In genomic region chr11:69729063-69729462, GRCm38 (mm10) we compare ENCODE assay signal across 10 mouse cellular contexts. TPM values are rescaled to one million over a fixed set of nuclear protein-coding genes. Genes with fewer than 3 reads are reported as not detected.
DNase-seq lines count a peak whose midpoint lies in the region; TF ChIP-seq lines count a peak whose summit lies in the region.
"Had no signal": no experiment of that assay in that cellular context is flagged by ENCODE, and none has a peak within 500 bp of the region (broad histone marks: within the 10 kb centered on the region; RNA-seq: fewer than 3 reads in every experiment).

No protein-coding gene starts in this region.

- peak; percentile 34 to 48 for DNase-seq in layer of hippocampus, postnatal 10 days (ENCODE audit: low spot score in 2 of 2)
- no peak for DNase-seq in layer of hippocampus, adult 9-10 months (ENCODE audit: low spot score)
- DNase-seq in MEL (ENCODE audit: low read depth, low spot score), result peak; percentile 97
- peak; percentile 58 for DNase-seq in gastrocnemius, postnatal 10 days
- peak; percentile 56 to 73 for DNase-seq in lung, adult 18-20 months
- DNase-seq in spleen, postnatal 14 days (ENCODE audit: low spot score in 2 of 2), result peak; percentile 50 to 72
- DNase-seq in frontal cortex, postnatal 14 days (ENCODE audit: low spot score in 2 of 2), result no peak

- H3K27ac ChIP-seq in MEL (ENCODE audit: control insufficient read depth, low read depth, low read length), result no peak overlapping the region
- H3K27ac ChIP-seq in bone marrow, adult 2 months (ENCODE audit: control insufficient read depth, insufficient read depth, low read depth, low read length, poor library complexity), result no peak overlapping the region
- H3K27ac ChIP-seq: heart, embryonic 13.5 days had no signal

- TF ChIP-seq RAD21 in MEL (IDR thresholded peaks at IDR 0.05; ENCODE audit: low read depth, low read length), result peak; percentile 97

- no peaks in the 10 kb centered on the region for H3K9me3 ChIP-seq in MEL (replicated peaks; ENCODE audit: insufficient read depth, low read length)
- H3K9me3 ChIP-seq: heart, embryonic 13.5 days had no signal

- peak; percentile 82 to 97 (median 91) for TF ChIP-seq CTCF in MEL (IDR thresholded peaks at IDR 0.05 in 2 of 3, conservative IDR thresholded peaks at IDR 0.05 in 1 of 3; ENCODE audit: control insufficient read depth in 1 of 3, insufficient read depth in 1 of 3, low read depth in 2 of 3, low read length in 3 of 3, poor library complexity in 1 of 3, severe bottlenecking in 1 of 3)
- peak; percentile 54 for TF ChIP-seq CTCF in bone marrow, adult 2 months (IDR thresholded peaks at IDR 0.05; ENCODE audit: control insufficient read depth, insufficient read depth, low read length)

- TF ChIP-seq EP300 in MEL (IDR thresholded peaks at IDR 0.05; ENCODE audit: low read depth in 1 of 2, low read length in 2 of 2), result no peak

- H3K36me3 ChIP-seq in MEL (ENCODE audit: control insufficient read depth in 1 of 2, insufficient read depth in 2 of 2, low read length in 2 of 2), result peaks cover 0 to 2% of the 10 kb centered on the region in 2 experiments; a peak in 2 of 4 replicates

- TF ChIP-seq POLR2A in MEL (IDR thresholded peaks at IDR 0.05; ENCODE audit: control insufficient read depth in 1 of 2, insufficient read depth in 1 of 2, low read depth in 1 of 2, low read length in 2 of 2, poor library complexity in 1 of 2), result no peak
- no peak for TF ChIP-seq POLR2A in bone marrow, adult 2 months (IDR thresholded peaks at IDR 0.05; ENCODE audit: borderline replicate concordance, control insufficient read depth, low read depth, low read length)

- H3K27me3 ChIP-seq in MEL (ENCODE audit: control insufficient read depth in 1 of 2, insufficient read depth in 2 of 2, low read length in 2 of 2), result no peaks in the 10 kb centered on the region
- H3K27me3 ChIP-seq: heart, embryonic 13.5 days had no signal

- H3K4me1 ChIP-seq in MEL (ENCODE audit: control insufficient read depth in 1 of 2, insufficient read depth in 2 of 2, low read length in 2 of 2), result 0 out of 4 replicates have a peak, but pooled peaks cover 2% of the 10 kb centered on the region in 2 experiments
- no peaks in the 10 kb centered on the region for H3K4me1 ChIP-seq in bone marrow, adult 2 months (ENCODE audit: control insufficient read depth, insufficient read depth, low read length)
- H3K4me1 ChIP-seq: heart, embryonic 13.5 days had no signal

- 45% methylated on average over 3 of the region's 3 CpGs for WGBS in bone marrow, adult 2 months

- no peak overlapping the region for H3K9ac ChIP-seq in MEL (ENCODE audit: control insufficient read depth, low read depth, low read length, poor library complexity, severe bottlenecking)
- H3K9ac ChIP-seq: heart, embryonic 13.5 days had no signal

- no peaks in the 10 kb centered on the region for H3K79me2 ChIP-seq in MEL (ENCODE audit: control insufficient read depth, insufficient read depth, low read length, poor library complexity)

- no peak overlapping the region for H3K4me3 ChIP-seq in MEL (ENCODE audit: control insufficient read depth in 1 of 2, insufficient read depth in 1 of 2, low read depth in 2 of 2, low read length in 2 of 2)
- H3K4me3 ChIP-seq in bone marrow, adult 2 months (replicated peaks; ENCODE audit: control insufficient read depth, low read depth, low read length), result no peak overlapping the region
- H3K4me3 ChIP-seq: heart, embryonic 13.5 days; myocyte had no signal

TF ChIP-seq in MEL, 35 proteins besides CTCF, POLR2A, EP300 and RAD21:
- TF ChIP-seq HCFC1 (IDR thresholded peaks at IDR 0.05; ENCODE audit: low read depth, low read length) (0 out of 2 replicates have a peak, but pooled peaks have one; percentile 47), MAZ (IDR thresholded peaks at IDR 0.05; ENCODE audit: low read depth, low read length) (peak; percentile 65; the same call in 1 of the 2 replicates), ZC3H11A (IDR thresholded peaks at IDR 0.05; ENCODE audit: low read depth, low read length) (peak; percentile 95), ZNF384 (IDR thresholded peaks at IDR 0.05; ENCODE audit: low read depth, low read length) (0 out of 2 replicates have a peak, but pooled peaks have one; percentile 24), NELFE (IDR thresholded peaks at IDR 0.05; ENCODE audit: low read depth, low read length) (no peak), MAX (IDR thresholded peaks at IDR 0.05; ENCODE audit: low read length) (no peak), SIN3A (IDR thresholded peaks at IDR 0.05; ENCODE audit: low read length) (no peak; the same call in 1 of the 2 replicates), MEF2A (IDR thresholded peaks at IDR 0.05; ENCODE audit: extremely low read depth, insufficient replicate concordance, low read depth, low read length, poor library complexity, severe bottlenecking) (no peak), JUND (IDR thresholded peaks at IDR 0.05; ENCODE audit: low read depth, low read length) (no peak), RCOR1 (IDR thresholded peaks at IDR 0.05; ENCODE audit: low read depth, low read length) (no peak), POLR2AphosphoS2 (IDR thresholded peaks at IDR 0.05; ENCODE audit: low read length) (no peak), ZKSCAN1 (IDR thresholded peaks at IDR 0.05; ENCODE audit: low read depth, low read length) (no peak), SMC3 (IDR thresholded peaks at IDR 0.05; ENCODE audit: low read depth, low read length) (peak; percentile 95), TCF12 (IDR thresholded peaks at IDR 0.05; ENCODE audit: low read depth, low read length) (0 out of 2 replicates have a peak, but pooled peaks have one; percentile 4), USF2 (IDR thresholded peaks at IDR 0.05; ENCODE audit: borderline replicate concordance in 1 of 2, insufficient read depth in 1 of 2, low read depth in 1 of 2, low read length in 2 of 2) (no peak)

RNA-seq across cellular contexts. Expression of gene Polr2a, which starts 29.4 kb away (rescaled TPM):
- total RNA-seq in layer of hippocampus, postnatal 10 days (2021), result 10 to 100 TPM; 55.6 to 59.4 TPM
- 16.6 and 22.2 TPM in 2 replicates for total RNA-seq in MEL (2012; rRNA removed)
- 100 to 1,000 TPM in 1 of 2 experiments, 10 to 100 TPM in 1; 73.9 to 193 TPM for polyA plus RNA-seq in MEL (2012; ENCODE audit: insufficient read depth in 1 of 2, insufficient read length in 2 of 2, low read depth in 1 of 2, low replicate concordance in 2 of 2, missing spikeins in 1 of 2)
- polyA plus RNA-seq in bone marrow, adult 2 months (2011; ENCODE audit: insufficient read depth, insufficient read length, low replicate concordance, missing spikeins), result 28.8 and 49.2 TPM in 2 replicates
- total RNA-seq in gastrocnemius, postnatal 10 days (2021), result 10 to 100 TPM; 45.9 to 49.4 TPM

RNA-seq across cellular contexts. Expression of gene Slc35g3, which starts 32.7 kb away (rescaled TPM):
- total RNA-seq in layer of hippocampus, postnatal 10 days (2021), result under 1 TPM in 1 of 2 experiments, not detected in 1; 0.22 TPM
- 0.08 TPM in 1 of 2 replicates, not detected in the other for total RNA-seq in MEL (2012; rRNA removed)
- polyA plus RNA-seq in MEL (2012; ENCODE audit: insufficient read depth in 1 of 2, insufficient read length in 2 of 2, low read depth in 1 of 2, low replicate concordance in 2 of 2, missing spikeins in 1 of 2), result under 1 TPM in 1 of 2 experiments, not detected in 1; 0.22 TPM
- polyA plus RNA-seq in bone marrow, adult 2 months (2011; ENCODE audit: insufficient read depth, insufficient read length, low replicate concordance, missing spikeins), result not detected in 2 replicates
- not detected for total RNA-seq in gastrocnemius, postnatal 10 days (2021)

RNA-seq across cellular contexts. Expression of gene Tnfsfm13, which starts 33.2 kb away (rescaled TPM):
- under 1 TPM; 0.69 to 0.76 TPM for total RNA-seq in layer of hippocampus, postnatal 10 days (2021)
- total RNA-seq in MEL (2012; rRNA removed), result not detected in 2 replicates
- not detected for polyA plus RNA-seq in MEL (2012; ENCODE audit: insufficient read depth in 1 of 2, insufficient read length in 2 of 2, low read depth in 1 of 2, low replicate concordance in 2 of 2, missing spikeins in 1 of 2)
- 7.6 and 17.0 TPM in 2 replicates for polyA plus RNA-seq in bone marrow, adult 2 months (2011; ENCODE audit: insufficient read depth, insufficient read length, low replicate concordance, missing spikeins)
- total RNA-seq in gastrocnemius, postnatal 10 days (2021), result 1 to 10 TPM; 2.9 to 4.5 TPM

RNA-seq across cellular contexts. Expression of gene Tnfsf12, which starts 33.4 kb away (rescaled TPM):
- total RNA-seq in layer of hippocampus, postnatal 10 days (2021), result 1 to 10 TPM; 6.7 to 8.3 TPM
- total RNA-seq in MEL (2012; rRNA removed), result not detected in 2 replicates
- under 1 TPM in 1 of 2 experiments, not detected in 1; 0.10 TPM for polyA plus RNA-seq in MEL (2012; ENCODE audit: insufficient read depth in 1 of 2, insufficient read length in 2 of 2, low read depth in 1 of 2, low replicate concordance in 2 of 2, missing spikeins in 1 of 2)
- 4.2 and 7.1 TPM in 2 replicates for polyA plus RNA-seq in bone marrow, adult 2 months (2011; ENCODE audit: insufficient read depth, insufficient read length, low replicate concordance, missing spikeins)
- total RNA-seq in gastrocnemius, postnatal 10 days (2021), result 10 to 100 TPM; 15.9 to 17.6 TPM

RNA-seq across cellular contexts. Expression of gene Zbtb4, which starts 36.6 kb away (rescaled TPM):
- total RNA-seq in layer of hippocampus, postnatal 10 days (2021), result 10 to 100 TPM; 69.7 to 72.8 TPM
- total RNA-seq in MEL (2012; rRNA removed), result 1.4 and 2.4 TPM in 2 replicates
- 1 to 10 TPM in 1 of 2 experiments, not detected in 1; 2.7 TPM for polyA plus RNA-seq in MEL (2012; ENCODE audit: insufficient read depth in 1 of 2, insufficient read length in 2 of 2, low read depth in 1 of 2, low replicate concordance in 2 of 2, missing spikeins in 1 of 2)
- 8.4 and 13.8 TPM in 2 replicates for polyA plus RNA-seq in bone marrow, adult 2 months (2011; ENCODE audit: insufficient read depth, insufficient read length, low replicate concordance, missing spikeins)
- total RNA-seq in gastrocnemius, postnatal 10 days (2021), result 10 to 100 TPM; 21.0 to 29.3 TPM

Comparison
In these comparisons a context has a peak if more than half of its experiments do, and no peak if none do; other contexts are left out.
1. DNase-seq: peak in layer of hippocampus, postnatal 10 days (2 of 2), MEL (single experiment), gastrocnemius, postnatal 10 days (single experiment), lung, adult 18-20 months (2 of 2) and spleen, postnatal 14 days (2 of 2); none in layer of hippocampus, adult 9-10 months (single experiment) and frontal cortex, postnatal 14 days (0 of 2).